Mouse (Mus musculus) limb, embryonic 14.5 days (tissue): ENCODE measurements at regions not wholly inside any gene's neighbourhood (a gene's known extent, or its start where the extent isn't known, plus 50 kb on each side); places are given as distances from the start of the nearest gene placed in this dataset.

Experiments used
- ATAC-seq: fragments of 200-750 bp; cut with Nextera tagmentation; 2 replicates; pipeline ENCODE4 v1.8.0; 2017; ENCODE audit warnings: low read depth, moderate number of reproducible peaks, moderate TSS enrichment; ENCODE audit not compliant: low FRiP score
- DNase-seq: peaks from one replicate; pipeline ENCODE4 v3.0.0-alpha.2; 2015; ENCODE audit warnings: low spot score
- H3K27ac ChIP-seq: fragments of 300-500 bp; sonication (generic); replicated peaks from 2 replicates; pipeline ENCODE4 v1.5.1; 2014; ENCODE audit warnings: low read depth, mild to moderate bottlenecking, low read length, moderate library complexity, mixed read lengths
- H3K27me3 ChIP-seq: fragments of 300-500 bp; sonication (generic); 2 replicates; pipeline ENCODE4 v1.6.1; 2014; ENCODE audit warnings: low read length, mixed read lengths; ENCODE audit not compliant: control insufficient read depth, insufficient read depth
- H3K36me3 ChIP-seq: fragments of 300-500 bp; sonication (generic); 2 replicates; pipeline ENCODE4 v1.6.1; 2014; ENCODE audit warnings: mild to moderate bottlenecking, low read length, moderate library complexity, mixed read lengths; ENCODE audit not compliant: control insufficient read depth, insufficient read depth
- H3K4me1 ChIP-seq: fragments of 300-500 bp; sonication (generic); 2 replicates; pipeline ENCODE4 v1.6.1; 2014; ENCODE audit warnings: antibody characterized with exemption, low read length, mixed read lengths; ENCODE audit not compliant: control insufficient read depth, insufficient read depth
- H3K4me2 ChIP-seq: fragments of 300-500 bp; sonication (generic); replicated peaks from 2 replicates; pipeline ENCODE4 v1.6.1; 2014; ENCODE audit warnings: low read depth, mild to moderate bottlenecking, low read length, moderate library complexity; ENCODE audit not compliant: severe bottlenecking
- H3K4me3 ChIP-seq: fragments of 300-500 bp; sonication (generic); replicated peaks from 2 replicates; pipeline ENCODE4 v1.5.1; 2014; ENCODE audit warnings: low read length
- H3K9ac ChIP-seq: fragments of 300-500 bp; sonication (generic); 2 replicates; pipeline ENCODE4 v1.6.1; 2014; ENCODE audit warnings: mild to moderate bottlenecking, low read depth, low read length, moderate library complexity; ENCODE audit not compliant: severe bottlenecking
- H3K9me3 ChIP-seq: fragments of 300-500 bp; sonication (generic); 2 replicates; pipeline ENCODE4 v1.6.1; 2016; ENCODE audit warnings: low read length; ENCODE audit not compliant: control insufficient read depth
- POLR2A ChIP-seq: fragments of 200-500 bp; IDR thresholded peaks from 2 replicates; pipeline ENCODE4 v1.8.0; 2012; ENCODE audit warnings: inconsistent platforms, mild to moderate bottlenecking, moderate library complexity, borderline replicate concordance; ENCODE audit not compliant: insufficient read depth, insufficient read length; ENCODE audit errors: extremely low read depth
- WGBS: fragments of 180-500 bp; shearing (Covaris S2); extraction: QIAGEN DNeasy Blood & Tissue Kit; methylation state at CpG from one replicate; pipeline ENCODE4 v1.1.7; 2014; 5-methylcytosine and 5-hydroxymethylcytosine counted together

DNA sequence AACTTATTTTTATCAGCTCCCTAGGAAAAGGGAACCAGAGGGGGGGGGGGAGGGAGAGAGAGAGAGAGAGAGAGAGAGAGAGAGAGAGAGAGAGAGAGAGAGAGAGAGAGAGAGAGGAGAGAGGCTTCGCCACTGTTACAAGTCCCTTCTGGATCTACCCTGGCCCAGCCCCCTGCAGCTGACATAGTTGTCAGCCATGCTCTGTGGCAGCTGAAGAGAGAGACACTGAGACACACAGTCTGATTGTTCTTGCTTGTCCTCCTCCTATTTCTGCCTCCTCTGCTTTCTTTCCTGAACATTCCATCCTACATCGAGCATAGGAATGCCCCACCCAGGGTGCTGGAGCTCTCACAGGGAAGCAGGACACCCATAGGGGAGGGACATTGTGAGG, 134.3 kb downstream of the Aipl1 start:
- Histone ChIP-seq H3K4me3 (no peak overlapping the region), H3K27ac (no peak overlapping the region), H3K4me1 (no peaks in the 10 kb centered on the region), H3K4me2 (no peak overlapping the region), H3K27me3 (no peaks in the 10 kb centered on the region), H3K9ac (no peak overlapping the region), H3K36me3 (no peaks in the 10 kb centered on the region), H3K9me3 (no peaks in the 10 kb centered on the region)
- WGBS = 30% methylated on average over 2 of the region's 2 CpGs
- DNase-seq = peak; percentile 10
- ATAC-seq = peak; percentile 57; the same call in 1 of the 2 replicates
- no peak for TF ChIP-seq POLR2A

DNA sequence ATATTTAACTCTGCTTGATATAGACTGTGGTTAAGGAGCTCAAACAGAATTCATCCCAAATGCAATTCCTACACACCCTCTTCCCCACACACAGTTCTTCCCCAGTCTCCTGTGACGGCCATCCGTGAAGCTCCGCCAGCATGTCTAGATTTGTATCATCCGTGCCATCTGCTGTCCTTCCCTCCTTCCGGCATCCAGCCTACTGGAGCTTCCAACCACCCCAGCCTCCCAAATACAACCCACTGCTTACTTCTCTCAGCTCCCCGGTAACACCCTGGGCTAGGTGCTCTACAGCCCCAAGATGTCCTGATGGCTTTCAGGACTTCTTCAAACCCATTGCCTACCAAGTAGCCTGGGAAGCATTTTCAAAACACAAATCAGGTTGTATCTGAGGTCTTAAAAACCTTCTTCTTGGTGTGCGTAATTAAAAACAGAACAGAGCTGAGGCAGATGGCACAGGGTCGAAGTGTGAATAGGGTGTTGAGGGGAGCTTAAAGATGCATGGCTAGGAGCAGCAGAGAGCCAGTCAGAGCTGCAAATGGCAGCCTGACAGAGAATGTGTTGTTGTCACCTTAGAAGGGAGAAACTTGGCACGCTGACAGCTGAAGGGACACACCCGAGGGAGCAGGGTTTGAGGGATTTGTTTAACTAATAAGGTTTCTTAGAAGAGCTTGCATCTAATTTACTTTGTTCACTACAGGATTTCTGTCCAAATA, 134.8 kb downstream of the Aipl1 start:
- DNase-seq = no peak
- Histone ChIP-seq H3K4me2 (no peak overlapping the region), H3K9me3 (no peaks in the 10 kb centered on the region), H3K36me3 (no peaks in the 10 kb centered on the region), H3K9ac (no peak overlapping the region), H3K4me3 (no peak overlapping the region), H3K27ac (no peak overlapping the region), H3K4me1 (no peaks in the 10 kb centered on the region), H3K27me3 (no peaks in the 10 kb centered on the region)
- ATAC-seq = no peak
- no peak for TF ChIP-seq POLR2A
- WGBS = 53% methylated on average over 10 of the region's 10 CpGs

GRCm38 (mm10) chr11:71900816-71901215, 136.5 kb downstream of the Aipl1 start:
- DNase-seq = no peak
- no peaks in the 10 kb centered on the region for H3K27me3 ChIP-seq
- H3K4me3 ChIP-seq = no peak overlapping the region
- TF ChIP-seq POLR2A = no peak
- H3K4me2 ChIP-seq = no peak overlapping the region
- no peak overlapping the region for H3K27ac ChIP-seq
- no peak for ATAC-seq
- no peaks in the 10 kb centered on the region for H3K9me3 ChIP-seq
- no peaks in the 10 kb centered on the region for H3K36me3 ChIP-seq
- no peak overlapping the region for H3K9ac ChIP-seq
- no peaks in the 10 kb centered on the region for H3K4me1 ChIP-seq

DNA sequence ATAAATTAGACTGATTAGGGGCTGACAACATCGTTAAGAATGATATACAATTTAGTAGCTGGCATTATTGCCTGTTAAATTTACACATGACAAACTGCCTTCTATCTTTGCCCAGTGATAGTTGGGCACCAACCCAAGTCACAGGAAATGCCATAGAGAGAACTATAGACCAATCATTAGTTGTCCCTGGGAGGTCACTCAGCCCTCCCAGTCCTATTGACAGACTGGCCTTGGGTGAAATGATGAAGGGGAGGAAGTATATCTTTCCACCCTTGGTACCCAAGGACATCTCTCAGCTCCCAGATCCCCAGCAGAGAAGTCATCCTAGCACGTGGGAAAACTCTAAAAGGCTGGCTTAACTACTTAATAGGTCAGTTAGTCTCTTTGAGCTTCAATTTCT, 139.8 kb downstream of the Aipl1 start:
- no peaks in the 10 kb centered on the region for H3K27me3 ChIP-seq
- no peaks in the 10 kb centered on the region for H3K4me1 ChIP-seq
- no peak overlapping the region for H3K9ac ChIP-seq
- no peak for DNase-seq
- H3K27ac ChIP-seq = no peak overlapping the region
- no peak for TF ChIP-seq POLR2A
- no peak overlapping the region for H3K4me2 ChIP-seq
- no peak for ATAC-seq
- no peaks in the 10 kb centered on the region for H3K9me3 ChIP-seq
- H3K36me3 ChIP-seq = no peaks in the 10 kb centered on the region
- WGBS = 37% methylated on average over 2 of the region's 2 CpGs
- no peak overlapping the region for H3K4me3 ChIP-seq

DNA sequence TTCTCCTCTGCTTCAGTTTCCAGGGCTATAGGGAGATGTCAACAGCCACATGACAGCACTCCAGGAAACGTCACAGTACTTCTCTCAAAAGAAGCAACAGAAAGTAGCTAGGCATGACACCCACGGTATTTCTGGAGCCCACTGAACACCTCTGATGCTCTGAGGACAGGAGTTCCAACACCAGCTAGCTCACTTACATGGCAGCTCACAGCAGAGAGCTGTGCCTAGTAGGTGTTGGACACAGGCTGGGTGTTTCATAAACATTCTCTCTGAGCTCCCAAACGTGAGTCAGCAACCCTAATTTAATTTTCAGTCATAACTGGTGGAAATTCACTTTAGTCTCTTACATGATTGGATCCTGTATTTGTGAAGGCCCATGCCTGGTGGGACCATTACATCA, 140.2 kb downstream of the Aipl1 start:
- no peaks in the 10 kb centered on the region for H3K9me3 ChIP-seq
- TF ChIP-seq POLR2A = no peak
- DNase-seq (no peak), ATAC-seq (no peak)
- no peak overlapping the region for H3K27ac ChIP-seq
- 40% methylated on average over 3 of the region's 3 CpGs for WGBS
- no peaks in the 10 kb centered on the region for H3K36me3 ChIP-seq
- no peak overlapping the region for H3K4me3 ChIP-seq
- no peak overlapping the region for H3K4me2 ChIP-seq
- H3K9ac ChIP-seq = no peak overlapping the region
- H3K27me3 ChIP-seq = no peaks in the 10 kb centered on the region
- H3K4me1 ChIP-seq = no peaks in the 10 kb centered on the region
